Mouse (Mus musculus) intestine, postnatal 0 days (tissue): Measurements from ENCODE around the gene Rad23a. TPM values are rescaled to one million over a fixed set of nuclear protein-coding genes. Genes with fewer than 3 reads are reported as not detected.
A peak's percentile ranks its signal among the peaks of the same experiment; 100 is the strongest.

Experiments
- ATAC-seq: fragments of 200-750 bp; cut with Nextera tagmentation; 2 replicates; pipeline ENCODE4 v1.8.0; 2017; ENCODE audit warnings: mild to moderate bottlenecking, moderate TSS enrichment, moderate library complexity
- H3K27ac ChIP-seq: fragments of 300-500 bp; sonication (generic); 2 replicates; pipeline ENCODE4 v1.5.1; 2014; ENCODE audit warnings: mild to moderate bottlenecking, low read depth, low read length, moderate library complexity
- H3K27me3 ChIP-seq: fragments of 300-500 bp; sonication (generic); replicated peaks from 2 replicates; pipeline ENCODE4 v1.6.1; 2014; ENCODE audit warnings: low read length, mixed read lengths; ENCODE audit not compliant: control insufficient read depth, insufficient read depth
- H3K36me3 ChIP-seq: fragments of 300-500 bp; sonication (generic); 2 replicates; pipeline ENCODE4 v1.6.1; 2014; ENCODE audit warnings: mild to moderate bottlenecking, moderate library complexity; ENCODE audit not compliant: control insufficient read depth, insufficient read depth
- H3K4me1 ChIP-seq: fragments of 300-500 bp; sonication (generic); replicated peaks from 2 replicates; pipeline ENCODE4 v1.6.1; 2014; ENCODE audit warnings: antibody characterized with exemption, low read length, mixed read lengths; ENCODE audit not compliant: control insufficient read depth, insufficient read depth
- H3K4me2 ChIP-seq: fragments of 300-500 bp; sonication (generic); replicated peaks from 2 replicates; pipeline ENCODE4 v1.6.1; 2014; ENCODE audit warnings: low read depth, mild to moderate bottlenecking, moderate library complexity
- H3K4me3 ChIP-seq: fragments of 300-500 bp; sonication (generic); 2 replicates; pipeline ENCODE4 v1.5.1; 2014; ENCODE audit warnings: low read depth, low read length
- H3K9ac ChIP-seq: fragments of 300-500 bp; sonication (generic); 2 replicates; pipeline ENCODE4 v1.6.1; 2014; ENCODE audit warnings: mild to moderate bottlenecking, low read depth, low read length
- H3K9me3 ChIP-seq: fragments of 300-500 bp; sonication (generic); 2 replicates; pipeline ENCODE4 v1.6.1; 2016; ENCODE audit warnings: mixed run types; ENCODE audit not compliant: control insufficient read depth
- CTCF ChIP-seq: sonication (generic); IDR thresholded peaks from 2 replicates; pipeline ENCODE4 v1.5.1; 2016; ENCODE audit warnings: low read depth, mild to moderate bottlenecking, control low read depth, antibody characterized with exemption, moderate library complexity
- WGBS: fragments of 180-500 bp; shearing (Covaris S2); extraction: QIAGEN DNeasy Blood & Tissue Kit; methylation state at CpG from one replicate; pipeline ENCODE4 v1.1.7; 2014; 5-methylcytosine and 5-hydroxymethylcytosine counted together
- polyA plus RNA-seq: library from polyadenylated mRNA; unstranded; fragments of >200 nt; fragmentation: Nextera tagmentation; extraction: Ambion mirVana; gene quantifications from 2 replicates; pipeline ENCODE4 v1.2.1, GENCODE M21; 2015

Rad23a gene
- polyA plus RNA-seq, 1 experiment from 2014 or later, result 67.8 TPM

DNA sequence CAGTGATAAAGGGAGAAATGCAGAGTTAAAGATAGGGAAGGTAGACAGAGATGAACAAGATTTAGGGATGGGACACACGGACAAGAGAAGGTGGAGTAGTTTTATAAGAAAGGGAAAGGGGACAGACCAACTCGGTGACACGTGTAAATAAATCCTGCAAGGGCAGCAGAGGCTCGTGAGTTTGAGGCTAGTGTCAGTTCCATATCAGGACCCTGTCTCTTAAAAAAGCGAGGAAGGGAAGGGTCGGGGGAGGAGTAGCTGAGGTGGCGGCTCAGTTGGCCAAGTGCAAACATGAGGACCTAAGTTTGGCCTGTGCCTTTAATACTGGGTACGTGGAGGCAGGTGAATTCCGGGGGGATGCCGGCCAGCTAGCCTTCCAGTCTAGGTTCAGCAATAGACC lies 29.2 kb downstream of the Rad23a start:
- Histone ChIP-seq H3K4me2 (peak overlapping the region; percentile 60), H3K36me3 (no peaks in the 10 kb centered on the region), H3K4me3 (peak overlapping the region; percentile 27), H3K4me1 (no peaks in the 10 kb centered on the region), H3K9me3 (no peaks in the 10 kb centered on the region), H3K27ac (no peak overlapping the region), H3K27me3 (peaks cover 47% of the 10 kb centered on the region), H3K9ac (no peak overlapping the region)
- TF ChIP-seq CTCF, result no peak
- no peak for ATAC-seq
- 28% methylated on average over 10 of the region's 10 CpGs for WGBS

DNA sequence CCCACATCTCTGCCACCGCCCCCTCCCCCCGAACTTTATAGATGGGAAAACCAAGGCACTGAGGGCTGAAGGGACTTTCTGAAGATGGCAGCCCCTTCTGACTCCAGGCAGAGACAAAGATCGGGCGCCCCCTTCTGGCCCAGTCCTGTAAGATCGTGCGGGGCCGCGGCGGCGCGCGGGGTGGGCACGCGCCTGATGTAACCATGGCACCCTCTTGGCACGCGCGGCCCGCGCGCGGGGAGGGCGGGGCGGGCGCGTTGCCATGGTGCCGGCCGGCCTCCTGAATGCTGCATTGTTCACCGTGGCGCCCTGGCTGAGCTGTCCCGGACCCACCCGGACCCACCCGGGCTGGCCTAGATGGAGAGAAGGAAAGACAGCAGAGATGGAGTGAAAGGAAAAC lies 29.6 kb downstream of the Rad23a start:
- Histone ChIP-seq H3K9ac (no peak overlapping the region), H3K4me3 (peak overlapping the region; percentile 27), H3K9me3 (0 out of 2 replicates have a peak, but pooled peaks cover 3% of the 10 kb centered on the region), H3K4me1 (no peaks in the 10 kb centered on the region), H3K27ac (no peak overlapping the region), H3K27me3 (peaks cover 47% of the 10 kb centered on the region), H3K36me3 (no peaks in the 10 kb centered on the region), H3K4me2 (peak overlapping the region; percentile 60)
- peak; percentile 67 for ATAC-seq
- under 1% methylated on average over 32 of the region's 32 CpGs for WGBS
- peak; percentile 84 for TF ChIP-seq CTCF

DNA sequence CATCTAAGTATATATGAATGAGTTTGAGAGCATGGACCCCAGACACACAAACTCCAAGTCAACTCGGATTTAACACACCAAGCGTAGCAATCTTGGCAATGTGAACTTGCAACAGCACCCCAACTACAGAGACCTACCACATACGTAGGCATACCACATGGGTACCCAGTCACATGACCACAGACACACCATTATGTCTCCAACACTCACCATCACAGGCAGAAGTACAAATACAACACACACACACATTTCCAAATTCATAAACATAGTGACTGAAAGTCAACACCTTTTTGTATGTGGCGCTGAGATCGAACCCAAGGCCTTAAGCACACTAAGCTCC lies 30.6 kb downstream of the Rad23a start:
- 76% methylated on average over 5 of the region's 5 CpGs for WGBS
- H3K4me1 ChIP-seq, result no peaks in the 10 kb centered on the region
- 0 out of 2 replicates have a peak, but pooled peaks cover 5% of the 10 kb centered on the region for H3K9me3 ChIP-seq
- no peak overlapping the region for H3K27ac ChIP-seq
- no peaks in the 10 kb centered on the region for H3K36me3 ChIP-seq
- H3K9ac ChIP-seq, result no peak overlapping the region
- H3K4me2 ChIP-seq, result no peak overlapping the region
- H3K27me3 ChIP-seq, result peaks cover 46% of the 10 kb centered on the region
- ATAC-seq, result no peak
- no peak for TF ChIP-seq CTCF
- no peak overlapping the region for H3K4me3 ChIP-seq

DNA sequence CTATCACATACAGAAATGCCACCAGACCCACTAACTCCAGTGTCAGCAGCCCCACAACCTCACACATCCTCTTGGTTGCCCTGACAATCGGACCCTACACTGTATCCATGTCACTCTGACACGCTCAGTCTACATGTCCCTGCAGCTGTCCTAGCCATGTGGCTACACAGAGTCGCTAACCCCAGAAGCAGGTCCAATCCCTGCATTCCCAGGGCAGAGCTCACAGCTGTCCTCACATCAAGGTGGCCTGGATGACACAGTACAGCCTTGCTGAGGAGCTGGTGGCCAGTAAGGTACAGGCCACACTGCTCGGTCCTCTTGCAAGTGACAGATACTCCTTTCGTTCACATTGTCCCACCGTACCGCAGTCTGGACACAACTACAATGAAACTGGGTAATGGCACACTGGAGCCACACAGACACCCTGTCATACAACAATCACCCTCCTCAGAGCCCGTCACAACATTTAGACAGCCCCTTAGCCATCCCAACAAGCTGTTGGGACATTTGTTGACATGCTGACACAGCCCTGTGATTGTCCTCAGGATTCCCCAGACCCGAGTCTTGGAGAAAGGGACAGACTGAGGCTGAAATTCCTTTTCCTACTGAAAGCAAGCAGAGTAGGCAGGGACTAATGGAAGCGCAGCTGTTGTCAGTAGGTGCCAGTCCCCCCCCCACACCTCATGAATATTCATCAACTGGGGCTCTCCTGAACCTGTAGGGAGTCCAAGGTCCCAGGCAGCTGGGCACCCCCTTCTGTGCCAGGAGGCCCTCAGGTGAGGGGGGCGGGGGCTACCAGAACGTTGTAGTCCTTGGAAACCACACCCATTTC lies 31.1 kb downstream of the Rad23a start:
- no peak overlapping the region for H3K4me2 ChIP-seq
- peaks cover 46% of the 10 kb centered on the region for H3K27me3 ChIP-seq
- no peak for ATAC-seq
- no peaks in the 10 kb centered on the region for H3K36me3 ChIP-seq
- no peaks in the 10 kb centered on the region for H3K4me1 ChIP-seq
- H3K9me3 ChIP-seq, result 0 out of 2 replicates have a peak, but pooled peaks cover 5% of the 10 kb centered on the region
- H3K9ac ChIP-seq, result no peak overlapping the region
- WGBS, result 61% methylated on average over 12 of the region's 12 CpGs
- H3K27ac ChIP-seq, result no peak overlapping the region
- H3K4me3 ChIP-seq, result no peak overlapping the region
- no peak for TF ChIP-seq CTCF

- Histone ChIP-seq H3K27me3 (peaks cover 39% of the 10 kb centered on the region), H3K9ac (no peak overlapping the region), H3K4me3 (no peak overlapping the region), H3K4me2 (no peak overlapping the region), H3K9me3 (0 out of 2 replicates have a peak, but pooled peaks cover 5% of the 10 kb centered on the region), H3K4me1 (no peaks in the 10 kb centered on the region), H3K27ac (no peak overlapping the region), H3K36me3 (no peaks in the 10 kb centered on the region)
- no peak for ATAC-seq
- WGBS, result 96% methylated on average over 5 of the region's 5 CpGs
- 0 out of 2 replicates have a peak, but pooled peaks have one; percentile 13 for TF ChIP-seq CTCF
Measured at GRCm38 (mm10) chr8:84806031-84806430, 34.4 kb downstream of the Rad23a start.

DNA sequence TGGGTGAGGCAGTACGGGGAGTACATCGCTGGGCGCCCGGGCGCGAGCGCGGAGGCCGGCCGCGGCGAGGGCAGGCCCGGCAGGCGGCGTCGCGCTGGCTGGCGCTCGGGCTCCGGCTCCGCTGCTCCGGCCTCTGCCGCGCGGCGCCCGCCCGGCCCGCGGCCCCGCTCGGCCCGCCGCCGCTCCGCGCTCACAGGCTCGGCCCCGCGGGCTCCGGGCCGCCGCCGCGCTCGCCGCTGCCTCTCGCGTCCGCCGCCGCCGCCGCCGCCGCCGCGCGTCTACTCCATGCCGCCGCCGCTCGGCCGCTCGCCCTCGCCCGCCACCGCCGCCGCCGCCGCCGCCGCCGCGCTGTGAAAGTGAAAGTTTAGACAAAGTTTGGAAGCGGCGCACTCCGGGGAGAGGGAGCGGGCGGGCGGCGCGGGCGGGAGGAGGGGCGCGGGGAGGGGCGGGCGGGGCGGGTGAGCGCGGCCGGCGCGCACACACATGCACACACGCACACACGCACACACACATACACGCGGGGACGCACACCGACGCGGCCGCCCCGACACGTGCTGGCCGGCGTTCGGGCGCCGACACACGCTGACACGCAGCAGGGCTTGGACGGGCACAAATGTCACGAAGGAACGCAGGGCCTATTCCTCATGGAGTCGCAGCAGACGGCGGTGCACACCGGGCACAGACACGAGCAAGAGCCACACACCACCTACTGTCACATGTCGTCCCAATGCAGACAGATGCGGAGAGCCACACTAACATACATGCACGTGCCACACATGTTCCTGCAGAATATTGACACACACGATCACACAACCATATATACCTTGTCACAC lies 40.2 kb downstream of the Rad23a start, which contains the start of gene Nfix:
TSS of gene Nfix (minus strand) at position 346 of the 833 bp plus-strand sequence.
- TF ChIP-seq CTCF, result 0 out of 2 replicates have a peak, but pooled peaks have one; percentile 3
- H3K4me1 ChIP-seq, result no peaks in the 10 kb centered on the region
- peak within 1 kb of the TSS; percentile 66 for H3K27ac ChIP-seq
- no peaks in the 10 kb centered on the region for H3K9me3 ChIP-seq
- ATAC-seq, result peak; percentile 31; the same call in 1 of the 2 replicates
- H3K4me3 ChIP-seq, result peak within 1 kb of the TSS; percentile 65
- peak within 1 kb of the TSS; percentile 98 for H3K4me2 ChIP-seq
- H3K36me3 ChIP-seq, result 0 out of 2 replicates have a peak, but pooled peaks cover 5% of the 10 kb centered on the region
- H3K9ac ChIP-seq, result peak within 1 kb of the TSS; percentile 78
- H3K27me3 ChIP-seq, result peaks cover 52% of the 10 kb centered on the region
- under 1% methylated on average over 68 of the region's 125 CpGs for WGBS
